Mouse (Mus musculus) CH12.LX (cell line): ENCODE measurements around the gene Ugcg. TPM values are rescaled to one million over a fixed set of nuclear protein-coding genes. Genes with fewer than 3 reads are reported as not detected.

ENCODE experiments used
- DNase-seq: peaks from one replicate; pipeline ENCODE4 v3.0.0-alpha.2; 2013; ENCODE audit errors: extremely low read depth
- H3K27ac ChIP-seq: 2 replicates; pipeline ENCODE4 v1.5.1; 2012; ENCODE audit warnings: low read depth, mild to moderate bottlenecking, control low read depth, moderate library complexity; ENCODE audit not compliant: insufficient read depth
- H3K27me3 ChIP-seq: replicated peaks from 2 replicates; pipeline ENCODE3; 2012; ENCODE audit warnings: inconsistent platforms
- H3K36me3 ChIP-seq, 2 experiments: replicated peaks in 1 of 2; 2 replicates each; pipeline versions ENCODE3 to v1.6.1; 2012; ENCODE audit warnings: inconsistent platforms in 1 of 2, low read length in 1 of 2, mild to moderate bottlenecking in 1 of 2, mixed read lengths in 1 of 2, moderate library complexity in 1 of 2; ENCODE audit not compliant: control insufficient read depth in 1 of 2, insufficient read depth in 1 of 2
- H3K4me1 ChIP-seq, 2 experiments: 2 replicates each; pipeline ENCODE4 v1.6.1; 2012; ENCODE audit warnings: inconsistent platforms in 1 of 2, moderate library complexity in 1 of 2; ENCODE audit not compliant: insufficient read depth in 2 of 2, control insufficient read depth in 1 of 2
- H3K4me2 ChIP-seq: 2 replicates; pipeline ENCODE4 v1.6.1; 2012; ENCODE audit warnings: low read depth, mild to moderate bottlenecking, control low read depth; ENCODE audit not compliant: poor library complexity, insufficient read depth, severe bottlenecking
- H3K4me3 ChIP-seq, 3 experiments: fragments of 150-350 bp in 1 of 3; sonication (generic) in 1 of 3; replicated peaks in 1 of 3; 2 replicates each; pipeline versions ENCODE3 to v1.5.1; 2011 to 2012; ENCODE audit warnings: low read depth in 2 of 3, low read length in 2 of 3, mild to moderate bottlenecking in 2 of 3, moderate library complexity in 2 of 3, control low read depth in 1 of 3, improper control_type of control experiment in 1 of 3, inconsistent platforms in 1 of 3, mixed read lengths in 1 of 3; ENCODE audit not compliant: poor library complexity in 1 of 3
- H3K79me2 ChIP-seq: replicated peaks from 2 replicates; pipeline ENCODE4 v1.6.1; 2012; ENCODE audit warnings: mild to moderate bottlenecking, moderate library complexity; ENCODE audit not compliant: control insufficient read depth, poor library complexity, insufficient read depth, severe bottlenecking; ENCODE audit errors: extremely low read depth
- H3K9ac ChIP-seq: 2 replicates; pipeline ENCODE4 v1.6.1; 2012; ENCODE audit warnings: low read depth, mild to moderate bottlenecking, control low read depth, moderate library complexity; ENCODE audit not compliant: insufficient read depth
- H3K9me3 ChIP-seq: replicated peaks from 2 replicates; pipeline ENCODE3; 2012; ENCODE audit warnings: low read length, inconsistent platforms, mixed read lengths
- CHD2 ChIP-seq: IDR thresholded peaks from 2 replicates; pipeline ENCODE4 v1.6.1; 2011; ENCODE audit warnings: low read length, improper control_type of control experiment
- CTCF ChIP-seq, 2 experiments: IDR thresholded peaks in 1 of 2; conservative IDR thresholded peaks in 1 of 2; 2 replicates each; pipeline ENCODE4 v1.5.1; 2011 to 2012; ENCODE audit warnings: low read depth in 2 of 2, low read length in 2 of 2, improper control_type of control experiment in 1 of 2, inconsistent platforms in 1 of 2, mild to moderate bottlenecking in 1 of 2, moderate library complexity in 1 of 2
- E2F4 ChIP-seq: IDR thresholded peaks from 2 replicates; pipeline ENCODE4 v1.6.1; 2011; ENCODE audit warnings: low read depth, low read length, improper control_type of control experiment; ENCODE audit not compliant: insufficient replicate concordance
- ELF1 ChIP-seq: IDR thresholded peaks from 2 replicates; pipeline ENCODE4 v1.6.1; 2014; ENCODE audit warnings: low read depth, mild to moderate bottlenecking, inconsistent platforms, low read length, improper control_type of control experiment
- EP300 ChIP-seq: IDR thresholded peaks from 2 replicates; pipeline ENCODE4 v1.6.1; 2011; ENCODE audit warnings: low read length, improper control_type of control experiment
- GABPA ChIP-seq: IDR thresholded peaks from 2 replicates; pipeline ENCODE4 v1.6.1; 2012; ENCODE audit warnings: low read depth, low read length, improper control_type of control experiment, inconsistent platforms; ENCODE audit not compliant: insufficient replicate concordance
- HCFC1 ChIP-seq: IDR thresholded peaks from 2 replicates; pipeline ENCODE4 v1.6.1; 2012; ENCODE audit warnings: low read depth, mild to moderate bottlenecking, inconsistent platforms, low read length, improper control_type of control experiment
- JUN ChIP-seq: IDR thresholded peaks from 2 replicates; pipeline ENCODE4 v1.6.1; 2011; ENCODE audit warnings: low read depth, mild to moderate bottlenecking, low read length, improper control_type of control experiment, moderate library complexity; ENCODE audit not compliant: insufficient read depth
- MAX ChIP-seq: IDR thresholded peaks from 2 replicates; pipeline ENCODE4 v1.6.1; 2011; ENCODE audit warnings: low read length, improper control_type of control experiment
- MAZ ChIP-seq: IDR thresholded peaks from 2 replicates; pipeline ENCODE4 v1.6.1; 2012; ENCODE audit warnings: low read depth, mild to moderate bottlenecking, inconsistent platforms, low read length, improper control_type of control experiment, moderate library complexity
- MXI1 ChIP-seq: IDR thresholded peaks from 2 replicates; pipeline ENCODE4 v1.6.1; 2011; ENCODE audit warnings: mild to moderate bottlenecking, low read depth, low read length, improper control_type of control experiment
- MYC ChIP-seq: IDR thresholded peaks from 2 replicates; pipeline ENCODE4 v1.6.1; 2011; ENCODE audit warnings: low read depth, mild to moderate bottlenecking, improper control_type of control experiment, low read length
- PAX5 ChIP-seq: IDR thresholded peaks from 2 replicates; pipeline ENCODE4 v1.6.1; 2012; ENCODE audit warnings: low read length, inconsistent platforms, mixed read lengths
- POLR2A ChIP-seq: IDR thresholded peaks from 2 replicates; pipeline ENCODE4 v1.6.1; 2011; ENCODE audit warnings: low read depth, mild to moderate bottlenecking, improper control_type of control experiment, low read length
- POLR2AphosphoS2 ChIP-seq: IDR thresholded peaks from 2 replicates; pipeline ENCODE4 v1.6.1; 2011; ENCODE audit warnings: low read depth, low read length, improper control_type of control experiment
- RAD21 ChIP-seq: IDR thresholded peaks from 2 replicates; pipeline ENCODE4 v1.6.1; 2011; ENCODE audit warnings: low read depth, mild to moderate bottlenecking, low read length, improper control_type of control experiment, moderate library complexity
- SIN3A ChIP-seq: IDR thresholded peaks from 2 replicates; pipeline ENCODE4 v1.6.1; 2012; ENCODE audit warnings: low read length, improper control_type of control experiment, inconsistent platforms
- SMC3 ChIP-seq: IDR thresholded peaks from 2 replicates; pipeline ENCODE4 v1.6.1; 2011; ENCODE audit warnings: low read depth, low read length, improper control_type of control experiment
- TBP ChIP-seq: conservative IDR thresholded peaks from 2 replicates; pipeline ENCODE4 v1.6.1; 2011; ENCODE audit warnings: low read depth, low read length, improper control_type of control experiment
- TCF12 ChIP-seq: IDR thresholded peaks from 2 replicates; pipeline ENCODE4 v1.6.1; 2014; ENCODE audit warnings: low read depth, mild to moderate bottlenecking, inconsistent platforms, low read length, improper control_type of control experiment
- UBTF ChIP-seq: IDR thresholded peaks from 2 replicates; pipeline ENCODE4 v1.6.1; 2012; ENCODE audit warnings: low read depth, mild to moderate bottlenecking, inconsistent platforms, low read length, improper control_type of control experiment, moderate library complexity
- ZC3H11A ChIP-seq: IDR thresholded peaks from 2 replicates; pipeline ENCODE4 v1.6.1; 2012; ENCODE audit warnings: low read depth, mild to moderate bottlenecking, inconsistent platforms, low read length, improper control_type of control experiment
- ZNF384 ChIP-seq: IDR thresholded peaks from 2 replicates; pipeline ENCODE4 v1.6.1; 2012; ENCODE audit warnings: low read depth, low read length, improper control_type of control experiment, inconsistent platforms
- dilution Hi-C: fragments of 300-500 bp; cut with MboI; formaldehyde crosslinking; loops from 2 replicates; pipeline ENCODE4 v1.14.3; 2020; ENCODE audit warnings: low sequenced_read_pairs; ENCODE audit not compliant: extremely low pct_unique_long_range_greater_than_20kb, extremely low pct_ligation_motif_present
- in situ Hi-C: fragments of 300-500 bp; cut with MboI; formaldehyde crosslinking; loops from 3 replicates; pipeline ENCODE4 v1.14.3; 2019; ENCODE audit warnings: low sequenced_read_pairs, low pct_ligation_motif_present, low pct_unique_long_range_greater_than_20kb, mixed read lengths
- polyA plus RNA-seq: library from polyadenylated mRNA; unstranded; fragments of >175 nt; gene quantifications from 2 replicates; pipeline ENCODE4 v1.2.1, GENCODE M21; 2012; ENCODE audit warnings: low read depth; ENCODE audit not compliant: insufficient read length
- total RNA-seq, 2 experiments: library from RNA; depleted of rRNA; stranded (reverse); fragments of 300-350 nt in 1 of 2; fragments of >200 nt in 1 of 2; gene quantifications; 2 replicates each; pipeline ENCODE4 v1.2.3; 2012 to 2014

The Ugcg gene
- total and polyA plus RNA-seq, 3 experiments = 25.8 to 69.5 (median 28.7) TPM

DNA sequence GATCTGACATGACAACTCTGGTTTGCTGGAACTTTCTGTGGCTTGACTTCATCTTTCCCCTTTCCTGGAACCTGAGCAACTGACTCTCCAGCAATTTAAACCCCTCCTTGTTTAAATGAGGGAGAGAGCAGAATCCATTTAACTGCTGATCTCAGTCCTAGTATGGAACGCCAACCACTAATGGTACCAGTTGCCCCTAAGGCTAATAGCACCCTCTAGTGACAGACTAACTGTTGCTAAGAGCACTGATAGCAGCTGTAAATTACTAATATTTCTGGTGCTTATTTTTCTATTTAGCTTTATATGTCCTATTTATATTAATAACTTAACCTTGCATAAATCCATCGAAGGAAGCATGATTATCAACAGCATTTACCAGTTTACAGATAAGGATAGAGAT lies 74.4 kb downstream of the Ugcg start:
- dilution Hi-C loops = no loop called here

DNA sequence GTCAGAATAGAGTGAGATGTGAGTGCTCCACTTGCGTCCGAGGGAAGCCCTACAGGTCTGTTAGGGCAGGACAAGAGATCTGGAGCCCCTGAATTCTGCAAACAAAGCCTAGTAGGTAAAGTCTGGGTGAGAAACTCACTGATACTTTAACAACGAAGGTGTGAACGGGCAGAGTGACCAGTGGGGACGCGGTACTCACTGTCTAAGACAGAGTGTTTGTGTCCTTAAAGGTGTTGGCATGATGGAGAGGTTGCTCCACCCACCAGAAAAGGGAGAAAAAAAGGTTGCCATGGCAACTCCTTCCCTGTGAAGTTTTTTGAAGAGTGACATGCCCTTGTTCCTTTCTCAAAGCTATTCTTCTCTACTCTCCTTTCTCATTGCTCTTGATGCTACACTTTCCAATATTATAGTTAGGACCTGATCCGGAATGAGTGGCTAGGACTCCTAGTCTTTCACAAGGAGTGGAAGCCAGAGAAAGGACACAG lies 75.6 kb downstream of the Ugcg start:
- Histone ChIP-seq H3K27ac (no peak overlapping the region), H3K9ac (no peak overlapping the region), H3K4me2 (no peak overlapping the region), H3K4me1 (peaks cover 14 to 49% of the 10 kb centered on the region in 2 experiments), H3K4me3 (no peak overlapping the region), H3K9me3 (peaks cover 12% of the 10 kb centered on the region), H3K27me3 (no peaks in the 10 kb centered on the region)
- no peak for DNase-seq
- TF ChIP-seq MAX (no peak), GABPA (no peak), PAX5 (no peak), MXI1 (no peak), JUN (no peak), MYC (no peak), MAZ (no peak), CHD2 (no peak), SIN3A (no peak), E2F4 (no peak), TCF12 (no peak)
- TF ChIP-seq, all 38 proteins: peak for 0
- H3K79me2 ChIP-seq = no peaks in the 10 kb centered on the region
- in situ Hi-C loops (no loop called here), dilution Hi-C loops (no loop called here)
- no peaks in the 10 kb centered on the region for H3K36me3 ChIP-seq

More for the DNA sequence above, 74.4 kb downstream of the Ugcg start:
- no peaks in the 10 kb centered on the region for H3K27me3 ChIP-seq
- no peak for DNase-seq
- in situ Hi-C loops = no loop called here
- no peak overlapping the region for H3K4me3 ChIP-seq
- H3K9me3 ChIP-seq = peaks cover 3% of the 10 kb centered on the region
- no peaks in the 10 kb centered on the region for H3K79me2 ChIP-seq
- no peak overlapping the region for H3K9ac ChIP-seq
- no peaks in the 10 kb centered on the region for H3K36me3 ChIP-seq
- H3K4me1 ChIP-seq = peaks cover 14 to 61% of the 10 kb centered on the region in 2 experiments
- H3K27ac ChIP-seq = no peak overlapping the region
- no peak overlapping the region for H3K4me2 ChIP-seq
- TF ChIP-seq RAD21 = peak; percentile 83
- no peak for TF ChIP-seq E2F4
- TF ChIP-seq CTCF (conservative IDR thresholded peaks at IDR 0.05 in 1 of 2, IDR thresholded peaks at IDR 0.05 in 1 of 2; ENCODE audit: low read depth in 2 of 2, low read length in 2 of 2) = peak; percentile 36 to 80; a peak in 3 of 4 replicates
- TF ChIP-seq SMC3 = peak; percentile 82

DNA sequence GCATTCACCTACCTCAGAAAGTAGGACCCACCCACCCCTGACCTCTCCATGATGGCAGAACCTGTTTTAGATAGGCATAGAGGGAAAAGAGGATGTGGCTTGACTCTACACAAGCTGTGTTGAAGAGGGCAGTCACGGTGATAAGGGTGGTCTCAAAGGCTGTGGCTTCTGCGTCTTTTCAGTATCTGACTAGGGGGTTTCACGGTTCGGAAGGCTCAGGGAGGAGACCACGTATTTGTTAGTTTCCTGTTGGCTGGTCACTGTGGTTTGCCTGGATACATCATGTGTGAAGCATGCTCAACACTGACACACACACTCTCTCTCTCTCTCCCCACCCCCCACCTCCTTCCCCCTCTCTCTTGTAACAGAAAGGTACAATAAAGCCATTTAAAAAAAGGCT lies 76.1 kb downstream of the Ugcg start:
- no peaks in the 10 kb centered on the region for H3K36me3 ChIP-seq
- H3K4me2 ChIP-seq = no peak overlapping the region
- in situ Hi-C loops = no loop called here
- H3K4me3 ChIP-seq = no peak overlapping the region
- TF ChIP-seq ZC3H11A = no peak
- no peak for TF ChIP-seq ZNF384
- TF ChIP-seq CHD2 = no peak
- no peak for TF ChIP-seq EP300
- TF ChIP-seq POLR2A = no peak
- no peak for TF ChIP-seq UBTF
- no peak for TF ChIP-seq E2F4
- no peak for TF ChIP-seq MXI1
- TF ChIP-seq RAD21 = no peak
- no peak for TF ChIP-seq POLR2AphosphoS2
- TF ChIP-seq CTCF (conservative IDR thresholded peaks at IDR 0.05 in 1 of 2, IDR thresholded peaks at IDR 0.05 in 1 of 2; ENCODE audit: low read depth in 2 of 2, low read length in 2 of 2) = no peak
- no peak for TF ChIP-seq ELF1
- no peak for TF ChIP-seq GABPA
- no peak for TF ChIP-seq TBP
- no peak for TF ChIP-seq MAZ
- TF ChIP-seq HCFC1 = no peak
- TF ChIP-seq SMC3 = no peak
- no peak overlapping the region for H3K27ac ChIP-seq
- dilution Hi-C loops = no loop called here
- no peaks in the 10 kb centered on the region for H3K79me2 ChIP-seq
- H3K9me3 ChIP-seq = peaks cover 15% of the 10 kb centered on the region
- no peaks in the 10 kb centered on the region for H3K27me3 ChIP-seq
- H3K4me1 ChIP-seq = peaks cover 14 to 44% of the 10 kb centered on the region in 2 experiments
- no peak overlapping the region for H3K9ac ChIP-seq
- DNase-seq = no peak
